Mouse (Mus musculus): Measurements from ENCODE around the gene Cemip. TPM values are rescaled to one million over a fixed set of nuclear protein-coding genes. Genes with fewer than 3 reads are reported as not detected.
A peak's percentile ranks its signal among the peaks of the same experiment; 100 is the strongest.

Cemip gene
- polyA plus RNA-seq, 2 experiments: 0.59 to 0.83 TPM

DNA sequence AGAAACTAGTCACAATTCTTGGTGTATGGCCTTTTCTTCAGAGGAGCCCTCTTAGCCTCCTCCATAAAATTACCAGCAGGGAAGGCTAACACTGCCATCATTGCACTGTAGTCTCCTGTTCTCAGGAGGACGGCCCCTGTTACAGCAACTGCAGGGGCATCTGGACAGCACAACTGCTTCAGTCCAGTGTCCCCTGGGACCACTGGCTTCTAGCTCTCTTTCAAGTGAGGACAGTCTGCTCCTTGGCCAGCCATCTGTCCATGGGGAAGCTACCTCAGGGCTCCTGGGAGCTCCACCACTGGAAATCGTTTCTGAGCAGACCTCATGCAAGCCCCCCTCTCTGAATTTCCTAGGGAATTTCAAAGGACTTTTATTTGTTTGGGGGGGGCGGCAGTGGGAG, 185.8 kb downstream of the Cemip start:
- no peak for TF ChIP-seq POLR2A (IDR thresholded peaks at IDR 0.05; ENCODE audit: borderline replicate concordance, extremely low read depth, insufficient read depth, insufficient read length)
- WGBS: 58% methylated on average over 3 of the region's 3 CpGs
- no peak overlapping the region for H3K4me2 ChIP-seq (replicated peaks; ENCODE audit: low read depth, low read length, severe bottlenecking)
- H3K27me3 ChIP-seq (ENCODE audit: control insufficient read depth, insufficient read depth, low read length): no peaks in the 10 kb centered on the region
- no peaks in the 10 kb centered on the region for H3K9me3 ChIP-seq (ENCODE audit: control insufficient read depth, low read length)
- H3K4me3 ChIP-seq (replicated peaks; ENCODE audit: low read length): no peak overlapping the region
- H3K4me1 ChIP-seq (ENCODE audit: control insufficient read depth, insufficient read depth, low read length): no peaks in the 10 kb centered on the region
- no peak overlapping the region for H3K27ac ChIP-seq (replicated peaks; ENCODE audit: low read depth, low read length)
- no peak for DNase-seq (ENCODE audit: low spot score)
- H3K36me3 ChIP-seq (ENCODE audit: control insufficient read depth, insufficient read depth, low read length): peaks cover 45% of the 10 kb centered on the region
- H3K9ac ChIP-seq (ENCODE audit: low read depth, low read length, severe bottlenecking): no peak overlapping the region
- no peak for ATAC-seq (ENCODE audit: low FRiP score, low read depth)

DNA sequence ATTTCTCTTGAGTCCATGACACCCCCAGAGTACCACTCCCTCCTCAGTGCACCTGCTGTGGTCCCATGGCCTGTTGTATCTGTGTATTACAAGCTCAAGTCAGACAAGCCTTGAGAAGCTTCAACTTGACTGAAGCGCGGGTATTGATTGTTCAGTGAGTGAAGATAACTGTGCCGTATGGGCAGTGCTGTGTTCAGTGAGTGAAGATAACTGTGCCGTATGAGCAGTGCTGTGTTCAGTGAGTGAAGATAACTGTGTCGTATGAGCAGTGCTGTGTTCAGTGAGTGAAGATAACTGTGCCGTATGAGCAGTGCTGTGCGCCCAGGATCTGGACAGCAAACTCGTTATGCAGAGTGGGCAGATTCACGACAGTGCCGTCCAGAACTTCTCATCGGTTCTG, 188.0 kb downstream of the Cemip start:
- Histone ChIP-seq H3K4me1 (ENCODE audit: control insufficient read depth, insufficient read depth, low read length) (peaks cover 10% of the 10 kb centered on the region), H3K9ac (ENCODE audit: low read depth, low read length, severe bottlenecking) (no peak overlapping the region), H3K36me3 (ENCODE audit: control insufficient read depth, insufficient read depth, low read length) (peaks cover 55% of the 10 kb centered on the region), H3K27me3 (ENCODE audit: control insufficient read depth, insufficient read depth, low read length) (no peaks in the 10 kb centered on the region), H3K27ac (replicated peaks; ENCODE audit: low read depth, low read length) (no peak overlapping the region), H3K4me2 (replicated peaks; ENCODE audit: low read depth, low read length, severe bottlenecking) (no peak overlapping the region), H3K4me3 (replicated peaks; ENCODE audit: low read length) (no peak overlapping the region), H3K9me3 (ENCODE audit: control insufficient read depth, low read length) (no peaks in the 10 kb centered on the region)
- DNase-seq (ENCODE audit: low spot score) (no peak), ATAC-seq (ENCODE audit: low FRiP score, low read depth) (no peak)
- TF ChIP-seq POLR2A (IDR thresholded peaks at IDR 0.05; ENCODE audit: borderline replicate concordance, extremely low read depth, insufficient read depth, insufficient read length): no peak
- 93% methylated on average over 11 of the region's 11 CpGs for WGBS

DNA sequence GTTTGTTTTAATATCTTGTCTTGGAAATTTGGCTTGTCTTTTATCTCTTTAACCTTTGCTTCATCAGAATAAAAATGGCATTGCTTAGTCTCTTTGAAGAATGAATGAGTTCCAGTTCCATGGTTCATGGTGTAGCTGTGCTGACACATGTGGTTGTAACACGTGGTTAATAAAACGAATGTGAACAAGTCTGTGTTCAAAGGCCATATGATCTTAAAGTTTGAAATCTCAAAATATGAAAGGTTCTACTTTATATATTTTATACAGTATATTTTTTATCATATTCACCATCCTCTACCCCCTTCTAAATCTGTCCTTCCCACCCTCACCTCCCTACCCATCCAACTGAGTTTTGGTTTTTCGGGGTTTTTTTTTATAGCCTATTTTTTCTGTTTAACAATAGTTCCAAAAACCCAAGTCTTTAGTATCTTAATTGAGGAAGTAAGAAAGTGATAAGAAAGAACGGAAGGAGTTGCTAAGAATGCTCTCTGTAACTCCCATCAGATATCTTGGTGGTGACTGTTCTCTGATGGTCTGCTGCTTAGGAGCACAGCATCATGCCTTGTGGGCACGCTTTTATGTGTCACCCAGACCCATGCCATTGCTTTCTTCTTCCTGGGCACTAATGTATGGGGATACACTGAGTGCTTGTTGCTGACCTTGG, 190.1 kb downstream of the Cemip start:
- Histone ChIP-seq H3K36me3 (ENCODE audit: control insufficient read depth, insufficient read depth, low read length) (peaks cover 50% of the 10 kb centered on the region), H3K4me1 (ENCODE audit: control insufficient read depth, insufficient read depth, low read length) (peaks cover 14% of the 10 kb centered on the region), H3K4me3 (replicated peaks; ENCODE audit: low read length) (no peak overlapping the region), H3K27me3 (ENCODE audit: control insufficient read depth, insufficient read depth, low read length) (no peaks in the 10 kb centered on the region), H3K4me2 (replicated peaks; ENCODE audit: low read depth, low read length, severe bottlenecking) (no peak overlapping the region), H3K9ac (ENCODE audit: low read depth, low read length, severe bottlenecking) (no peak overlapping the region), H3K9me3 (ENCODE audit: control insufficient read depth, low read length) (no peaks in the 10 kb centered on the region), H3K27ac (replicated peaks; ENCODE audit: low read depth, low read length) (no peak overlapping the region)
- TF ChIP-seq POLR2A (IDR thresholded peaks at IDR 0.05; ENCODE audit: borderline replicate concordance, extremely low read depth, insufficient read depth, insufficient read length): no peak
- WGBS: 86% methylated on average over 5 of the region's 5 CpGs
- ATAC-seq (ENCODE audit: low FRiP score, low read depth): no peak
- no peak for DNase-seq (ENCODE audit: low spot score)

DNA sequence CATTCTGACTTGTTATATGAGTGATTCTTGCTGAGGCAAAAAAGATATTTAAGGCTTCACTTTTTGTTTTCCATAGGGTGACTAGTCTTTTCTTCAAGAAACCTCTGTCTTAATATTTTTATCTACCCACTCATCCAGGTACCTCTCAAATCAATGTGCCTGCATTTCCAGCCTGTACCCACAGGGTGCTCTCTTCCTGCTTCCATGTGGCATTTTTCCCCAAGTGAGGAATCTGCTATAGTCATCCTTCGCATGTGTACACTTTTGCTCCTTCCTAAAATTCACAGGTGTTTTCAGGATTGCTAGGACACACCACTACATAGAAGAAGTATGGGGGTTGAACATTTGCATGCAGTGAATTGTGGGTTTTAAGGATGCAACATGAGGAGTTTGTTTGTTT, 192.0 kb downstream of the Cemip start:
- no peak for ATAC-seq (ENCODE audit: low FRiP score, low read depth)
- Histone ChIP-seq H3K36me3 (ENCODE audit: control insufficient read depth, insufficient read depth, low read length) (peaks cover 41% of the 10 kb centered on the region), H3K27me3 (ENCODE audit: control insufficient read depth, insufficient read depth, low read length) (no peaks in the 10 kb centered on the region), H3K27ac (replicated peaks; ENCODE audit: low read depth, low read length) (no peak overlapping the region), H3K9me3 (ENCODE audit: control insufficient read depth, low read length) (no peaks in the 10 kb centered on the region), H3K4me2 (replicated peaks; ENCODE audit: low read depth, low read length, severe bottlenecking) (no peak overlapping the region), H3K4me3 (replicated peaks; ENCODE audit: low read length) (no peak overlapping the region), H3K4me1 (ENCODE audit: control insufficient read depth, insufficient read depth, low read length) (peaks cover 14% of the 10 kb centered on the region), H3K9ac (ENCODE audit: low read depth, low read length, severe bottlenecking) (no peak overlapping the region)
- TF ChIP-seq POLR2A (IDR thresholded peaks at IDR 0.05; ENCODE audit: borderline replicate concordance, extremely low read depth, insufficient read depth, insufficient read length): no peak
- 93% methylated on average over 1 of the region's 1 CpGs for WGBS
- DNase-seq (ENCODE audit: low spot score): no peak

DNA sequence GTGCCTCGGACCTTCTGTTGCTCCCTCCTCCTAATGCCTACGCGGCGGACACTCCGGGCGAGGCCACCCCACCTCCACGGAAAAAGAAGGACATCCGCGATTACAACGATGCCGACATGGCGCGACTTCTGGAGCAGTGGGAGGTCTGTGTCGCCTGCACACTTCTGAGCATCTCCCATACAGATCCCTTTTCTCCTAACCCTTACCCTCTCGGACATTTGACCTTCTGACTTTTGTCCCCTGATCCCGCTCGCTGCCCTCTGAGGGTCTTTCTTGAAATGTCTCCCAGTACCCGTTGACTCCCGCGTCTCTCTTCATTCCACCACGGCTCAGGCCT, 194.0 kb downstream of the Cemip start:
- H3K4me2 ChIP-seq (replicated peaks; ENCODE audit: low read depth, low read length, severe bottlenecking): peak overlapping the region; percentile 63
- no peaks in the 10 kb centered on the region for H3K27me3 ChIP-seq (ENCODE audit: control insufficient read depth, insufficient read depth, low read length)
- ATAC-seq (ENCODE audit: low FRiP score, low read depth) (no peak; the same call in 1 of the 2 replicates), DNase-seq (ENCODE audit: low spot score) (no peak)
- under 1% methylated on average over 18 of the region's 21 CpGs for WGBS
- peak overlapping the region; percentile 89 for H3K27ac ChIP-seq (replicated peaks; ENCODE audit: low read depth, low read length)
- H3K4me1 ChIP-seq (ENCODE audit: control insufficient read depth, insufficient read depth, low read length): peaks cover 14% of the 10 kb centered on the region
- peaks cover 22% of the 10 kb centered on the region for H3K36me3 ChIP-seq (ENCODE audit: control insufficient read depth, insufficient read depth, low read length)
- TF ChIP-seq POLR2A (IDR thresholded peaks at IDR 0.05; ENCODE audit: borderline replicate concordance, extremely low read depth, insufficient read depth, insufficient read length): no peak
- no peaks in the 10 kb centered on the region for H3K9me3 ChIP-seq (ENCODE audit: control insufficient read depth, low read length)
- H3K9ac ChIP-seq (ENCODE audit: low read depth, low read length, severe bottlenecking): peak overlapping the region; percentile 80
- H3K4me3 ChIP-seq (replicated peaks; ENCODE audit: low read length): peak overlapping the region; percentile 65

Data from limb, embryonic 14.5 days (tissue).